Mouse (Mus musculus): ENCODE measurements at regions not wholly inside any gene's neighbourhood (a gene's known extent, or its start where the extent isn't known, plus 50 kb on each side); places are given as distances from the start of the nearest gene placed in this dataset.
A peak's percentile ranks its signal among the peaks of the same experiment; 100 is the strongest.

GRCm38 (mm10) chr13:56350705-56351400, 54.5 kb upstream of the Cxcl14 start:
- DNase-seq (ENCODE audit: low spot score in 2 of 2), result no peak

- no peak for DNase-seq (ENCODE audit: low spot score in 2 of 2)
Observed at GRCm38 (mm10) chr13:56351401-56351735, 55.0 kb upstream of the Cxcl14 start.

- DNase-seq (ENCODE audit: low spot score in 2 of 2), result no peak
Observed at GRCm38 (mm10) chr13:56352436-56352835, 56.1 kb upstream of the Cxcl14 start.

- peak in 1 of 2 experiments; percentile 10 for DNase-seq (ENCODE audit: low spot score in 2 of 2)
Observed at GRCm38 (mm10) chr13:56352839-56353605, 56.7 kb upstream of the Cxcl14 start.

GRCm38 (mm10) chr13:56353921-56354320, 57.6 kb upstream of the Cxcl14 start:
- DNase-seq (ENCODE audit: low spot score in 2 of 2), result no peak

GRCm38 (mm10) chr13:56354630-56355029, 58.3 kb upstream of the Cxcl14 start:
- DNase-seq (ENCODE audit: low spot score in 2 of 2), result no peak

GRCm38 (mm10) chr13:56356999-56357398, 60.6 kb upstream of the Cxcl14 start:
- no peak for DNase-seq (ENCODE audit: low spot score in 2 of 2)

GRCm38 (mm10) chr13:56357955-56358354, 61.6 kb upstream of the Cxcl14 start:
- no peak for DNase-seq (ENCODE audit: low spot score in 2 of 2)

- DNase-seq (ENCODE audit: low spot score in 2 of 2), result no peak
Observed at GRCm38 (mm10) chr13:56358827-56359226, 62.5 kb upstream of the Cxcl14 start.

GRCm38 (mm10) chr13:56359554-56359953, 63.2 kb upstream of the Cxcl14 start:
- DNase-seq (ENCODE audit: low spot score in 2 of 2), result no peak

GRCm38 (mm10) chr13:56360803-56361202, 64.5 kb upstream of the Cxcl14 start:
- DNase-seq (ENCODE audit: low spot score in 2 of 2), result no peak

- no peak for DNase-seq (ENCODE audit: low spot score in 2 of 2)
Observed at GRCm38 (mm10) chr13:56362238-56362637, 64.2 kb upstream of the Gm3045 start.

GRCm38 (mm10) chr13:56362646-56363045, 63.7 kb upstream of the Gm3045 start:
- no peak for DNase-seq (ENCODE audit: low spot score in 2 of 2)

GRCm38 (mm10) chr13:56369600-56369999, 56.8 kb upstream of the Gm3045 start:
- no peak for DNase-seq (ENCODE audit: low spot score in 2 of 2)

- no peak for DNase-seq (ENCODE audit: low spot score in 2 of 2)
Observed at GRCm38 (mm10) chr13:56371374-56371773, 55.0 kb upstream of the Gm3045 start.

- no peak for DNase-seq (ENCODE audit: low spot score in 2 of 2)
Observed at GRCm38 (mm10) chr13:56372003-56372725, 54.2 kb upstream of the Gm3045 start.

- no peak for DNase-seq (ENCODE audit: low spot score in 2 of 2)
Observed at GRCm38 (mm10) chr13:56372727-56373126, 53.7 kb upstream of the Gm3045 start.

All from spleen, postnatal 36 days (tissue).